ENCODE assay signal across 9 mouse cellular contexts in genomic region chr17:85688236-85688910, GRCm38 (mm10). TPM values are rescaled to one million over a fixed set of nuclear protein-coding genes. Genes with fewer than 3 reads are reported as not detected.
DNase-seq lines count a peak whose midpoint lies in the region; ATAC-seq and TF ChIP-seq lines count a peak whose summit lies in the region.
"Had no signal": no experiment of that assay in that cellular context is flagged by ENCODE, and none has a peak within 500 bp of the region (broad histone marks: within the 10 kb centered on the region; RNA-seq: fewer than 3 reads in every experiment).

Gene Six2 (minus strand): TSS chr17:85688274.

- WGBS in forebrain, embryonic 14.5 days = under 1% methylated on average over 53 of the region's 55 CpGs
- WGBS in hindbrain, embryonic 10.5 days = under 1% methylated on average over 55 of the region's 55 CpGs
- under 1% methylated on average over 54 of the region's 55 CpGs for WGBS in liver, embryonic 16.5 days (ENCODE audit: insufficient replicate concordance)
- 2% methylated on average over 55 of the region's 55 CpGs for WGBS in olfactory bulb, adult 2 months

- no peak for TF ChIP-seq CTCF in olfactory bulb, adult 2 months (IDR thresholded peaks at IDR 0.05; ENCODE audit: insufficient read depth, low read depth, low read length)

- H3K27me3 ChIP-seq in forebrain, embryonic 14.5 days (replicated peaks; ENCODE audit: control insufficient read depth, insufficient read depth, low read length) = peaks cover 87% of the 10 kb centered on the region
- peaks cover 100% of the 10 kb centered on the region for H3K27me3 ChIP-seq in hindbrain, embryonic 10.5 days (ENCODE audit: insufficient read depth, poor library complexity, severe bottlenecking)
- peaks cover 99% of the 10 kb centered on the region for H3K27me3 ChIP-seq in liver, embryonic 16.5 days (ENCODE audit: control insufficient read depth, insufficient read depth, low read depth, low read length)

- peak within 1 kb of the TSS; percentile 30 for H3K4me3 ChIP-seq in forebrain, embryonic 14.5 days (ENCODE audit: low read depth, low read length)
- peak within 1 kb of the TSS; percentile 52 for H3K4me3 ChIP-seq in hindbrain, embryonic 10.5 days
- peak within 1 kb of the TSS; percentile 40 for H3K4me3 ChIP-seq in liver, embryonic 16.5 days (ENCODE audit: low read depth, low read length)
- H3K4me3 ChIP-seq in olfactory bulb, adult 2 months (ENCODE audit: insufficient read depth, low read depth, low read length) = peak within 1 kb of the TSS; percentile 31

- no peak for TF ChIP-seq POLR2A in olfactory bulb, adult 2 months (IDR thresholded peaks at IDR 0.05; ENCODE audit: insufficient read depth, low read depth, low read length)

- peaks cover 7% of the 10 kb centered on the region; the same call in 1 of the 2 replicates for H3K4me1 ChIP-seq in forebrain, embryonic 14.5 days (ENCODE audit: control insufficient read depth, insufficient read depth, low read length)
- peaks cover 70% of the 10 kb centered on the region for H3K4me1 ChIP-seq in hindbrain, embryonic 10.5 days (replicated peaks)
- H3K4me1 ChIP-seq in liver, embryonic 16.5 days (ENCODE audit: control insufficient read depth, low read depth, low read length) = no peaks in the 10 kb centered on the region
- H3K4me1 ChIP-seq in olfactory bulb, adult 2 months (ENCODE audit: control insufficient read depth, insufficient read depth, low read length) = peaks cover 16% of the 10 kb centered on the region

- peak; percentile 47 for DNase-seq in ovary, adult 18-20 months (ENCODE audit: low spot score)
- DNase-seq in ovary, postnatal 10 days (ENCODE audit: low spot score) = no peak
- peak; percentile 81 for DNase-seq in forebrain, embryonic 14.5 days (ENCODE audit: low spot score)
- DNase-seq in hindbrain, embryonic 10.5 days (ENCODE audit: low spot score) = peak; percentile 98
- no peak for DNase-seq in left cerebral cortex, adult 18-20 months (ENCODE audit: low spot score in 2 of 2)
- no peak for DNase-seq in left cerebral cortex, postnatal 14 days (ENCODE audit: low spot score in 2 of 2)

- H3K4me2 ChIP-seq in forebrain, embryonic 14.5 days (ENCODE audit: low read length) = peak within 1 kb of the TSS; percentile 68
- peak within 1 kb of the TSS; percentile 48 for H3K4me2 ChIP-seq in liver, embryonic 16.5 days (ENCODE audit: low read depth, low read length)

- H3K9me3 ChIP-seq in forebrain, embryonic 14.5 days (replicated peaks; ENCODE audit: control insufficient read depth, low read length) = no peaks in the 10 kb centered on the region
- H3K9me3 ChIP-seq in hindbrain, embryonic 10.5 days = no peaks in the 10 kb centered on the region
- no peaks in the 10 kb centered on the region for H3K9me3 ChIP-seq in liver, embryonic 16.5 days (replicated peaks; ENCODE audit: control insufficient read depth, low read length)

- peak within 1 kb of the TSS; percentile 48; the same call in 1 of the 2 replicates for H3K9ac ChIP-seq in forebrain, embryonic 14.5 days (ENCODE audit: low read length)
- H3K9ac ChIP-seq in liver, embryonic 16.5 days (ENCODE audit: low read depth, low read length) = no peak within 1 kb of the TSS

- peak; percentile 91 for ATAC-seq in forebrain, embryonic 14.5 days
- ATAC-seq in liver, embryonic 16.5 days (ENCODE audit: low read depth) = peak; percentile 32; the same call in 1 of the 2 replicates
- ATAC-seq: Patski had no signal

- intact Hi-C loops in left cerebral cortex, postnatal 14 days (cut with DNase I) = loop anchor here (5.0 kb wide), 3 partner anchors 66 to 201 kb away; no protein-coding TSS in a partner anchor

- no peak within 1 kb of the TSS for H3K27ac ChIP-seq in forebrain, embryonic 14.5 days (ENCODE audit: low read depth, low read length)
- H3K27ac ChIP-seq in hindbrain, embryonic 10.5 days = peak within 1 kb of the TSS; percentile 77
- no peak within 1 kb of the TSS for H3K27ac ChIP-seq in liver, embryonic 16.5 days (ENCODE audit: low read length)
- no peak within 1 kb of the TSS for H3K27ac ChIP-seq in olfactory bulb, adult 2 months (ENCODE audit: insufficient read depth, low read depth, low read length)

- H3K36me3 ChIP-seq in forebrain, embryonic 14.5 days (ENCODE audit: control insufficient read depth, insufficient read depth, low read length) = no peaks in the 10 kb centered on the region
- no peaks in the 10 kb centered on the region for H3K36me3 ChIP-seq in hindbrain, embryonic 10.5 days
- H3K36me3 ChIP-seq in liver, embryonic 16.5 days (ENCODE audit: control insufficient read depth, insufficient read depth) = no peaks in the 10 kb centered on the region

RNA-seq across cellular contexts. Expression of gene Six2, which starts in this region (rescaled TPM):
- 0.23 TPM in 2 replicates for polyA plus RNA-seq in forebrain, embryonic 14.5 days (2014; fragmentation: Nextera tagmentation; extraction: Ambion mirVana)
- polyA plus RNA-seq in hindbrain, embryonic 10.5 days (2016; fragmentation: Nextera tagmentation; extraction: Ambion mirVana) = 5.4 and 5.6 TPM in 2 replicates
- polyA plus RNA-seq in liver, embryonic 16.5 days (2015; fragmentation: Nextera tagmentation; extraction: Ambion mirVana) = not detected in 2 replicates
- polyA plus RNA-seq in olfactory bulb, adult 2 months (2012; ENCODE audit: insufficient read depth, insufficient read length, low replicate concordance, missing spikeins) = not detected in 2 replicates
- under 1 TPM; 0.87 to 0.93 TPM for total RNA-seq in left cerebral cortex, adult 18-20 months (2021)
- under 1 TPM; 0.53 to 0.90 TPM for total RNA-seq in left cerebral cortex, postnatal 14 days (2021)
- polyA plus RNA-seq: Patski had no signal

Comparison
In these comparisons a context has a peak if more than half of its experiments do, and no peak if none do; other contexts are left out.
1. DNase-seq: peak in ovary, adult 18-20 months (single experiment) and hindbrain, embryonic 10.5 days (single experiment); none in ovary, postnatal 10 days (single experiment), left cerebral cortex, adult 18-20 months (0 of 2) and left cerebral cortex, postnatal 14 days (0 of 2).
2. Peak in DNase-seq, ATAC-seq, H3K4me3 ChIP-seq, H3K9ac ChIP-seq and H3K4me2 ChIP-seq in forebrain, embryonic 14.5 days; RNA of the gene not detected or under 1 TPM.
3. Peak in ATAC-seq, H3K4me3 ChIP-seq and H3K4me2 ChIP-seq in liver, embryonic 16.5 days; RNA of the gene not detected or under 1 TPM.
4. Peak in every context shown above with its lines, with median percentiles within 50 percentile points of each other: H3K4me3 ChIP-seq.